9 mouse cellular contexts compared by ENCODE assay signal in the genomic region with DNA sequence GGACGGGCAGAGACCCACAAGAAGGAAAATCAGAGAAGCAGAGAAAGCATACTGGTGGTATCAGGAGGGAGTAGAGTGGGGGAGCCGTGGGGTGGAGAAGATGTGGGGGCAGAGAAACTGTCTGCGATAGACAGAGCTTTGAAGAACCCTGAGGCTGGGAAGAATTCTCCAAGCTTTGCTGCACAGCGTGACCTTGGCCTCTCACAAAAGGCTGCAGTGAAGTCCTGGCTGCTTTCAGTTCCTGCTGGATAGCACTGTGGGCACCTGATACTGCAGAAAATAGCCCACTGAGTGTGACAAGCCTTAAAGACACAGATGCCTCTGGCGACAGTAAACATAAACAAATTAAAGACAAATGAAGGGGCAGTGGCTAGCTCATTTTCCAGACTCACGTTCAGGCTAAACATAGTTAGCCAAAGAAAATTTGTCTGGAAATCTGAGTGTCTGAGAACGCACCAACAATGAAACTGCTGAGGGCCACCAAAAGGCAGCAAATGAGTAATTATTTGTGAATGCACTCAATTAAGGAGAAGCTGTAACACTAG.
DNase-seq lines count a peak whose midpoint lies in the region; ATAC-seq and TF ChIP-seq lines count a peak whose summit lies in the region.
"Had no signal": no experiment of that assay in that cellular context is flagged by ENCODE, and none has a peak within 500 bp of the region (broad histone marks: within the 10 kb centered on the region; RNA-seq: fewer than 3 reads in every experiment).

No protein-coding gene starts in this region.

- no peak for TF ChIP-seq CTCF in cortical plate, adult 2 months (IDR thresholded peaks at IDR 0.05; ENCODE audit: extremely low read depth, insufficient read depth, low read length)

- 0 out of 2 replicates have a peak overlapping the region, but pooled peaks have one; percentile 16 for H3K9ac ChIP-seq in midbrain, embryonic 11.5 days (ENCODE audit: low read length)

- peak overlapping the region; percentile 42; the same call in 1 of the 2 replicates for H3K27ac ChIP-seq in cortical plate, adult 2 months (ENCODE audit: insufficient read depth, low read length)
- peak overlapping the region; percentile 48; the same call in 1 of the 2 replicates for H3K27ac ChIP-seq in midbrain, embryonic 11.5 days (ENCODE audit: low read depth, low read length)

- H3K4me3 ChIP-seq in cortical plate, adult 2 months (ENCODE audit: insufficient read depth, low read length) = no peak overlapping the region
- no peak overlapping the region for H3K4me3 ChIP-seq in midbrain, embryonic 11.5 days (ENCODE audit: low read depth, low read length)

- no peaks in the 10 kb centered on the region for H3K9me3 ChIP-seq in midbrain, embryonic 11.5 days (ENCODE audit: control insufficient read depth, low read length)

- peaks cover 4% of the 10 kb centered on the region for H3K4me1 ChIP-seq in cortical plate, adult 2 months (ENCODE audit: control insufficient read depth, insufficient read depth, low read length)
- H3K4me1 ChIP-seq in midbrain, embryonic 11.5 days (ENCODE audit: control insufficient read depth, insufficient read depth, low read length) = peaks cover 18% of the 10 kb centered on the region

- ATAC-seq in cerebellum, adult (ENCODE audit: insufficient number of reproducible peaks, low FRiP score, low TSS enrichment) = no peak
- ATAC-seq in midbrain, embryonic 11.5 days (ENCODE audit: low FRiP score) = no peak

- WGBS in midbrain, embryonic 11.5 days = 49% methylated on average over 7 of the region's 7 CpGs

- H3K4me2 ChIP-seq in midbrain, embryonic 11.5 days = no peak overlapping the region

- H3K27me3 ChIP-seq in midbrain, embryonic 11.5 days (ENCODE audit: control insufficient read depth, insufficient read depth, low read length) = no peaks in the 10 kb centered on the region

- TF ChIP-seq POLR2A in cortical plate, adult 2 months (IDR thresholded peaks at IDR 0.05; ENCODE audit: extremely low read depth, insufficient read depth, low read length) = no peak

- H3K36me3 ChIP-seq in midbrain, embryonic 11.5 days (ENCODE audit: control insufficient read depth, insufficient read depth, low read length) = no peaks in the 10 kb centered on the region

- peak; percentile 11 for DNase-seq in cerebellum, postnatal 25 days
- DNase-seq in layer of hippocampus, adult 9-11 months = peak; percentile 42
- DNase-seq in layer of hippocampus, postnatal 10 days (ENCODE audit: low spot score in 2 of 2) = no peak
- DNase-seq in midbrain, embryonic 11.5 days (ENCODE audit: low spot score, missing footprints) = peak; percentile 82
- no peak for DNase-seq in urinary bladder, postnatal 14 days (ENCODE audit: low spot score)
- DNase-seq in cerebellum, adult 11 months = no peak
- DNase-seq: lung, adult 18-20 months had no signal

Comparison
In these comparisons a context has a peak if more than half of its experiments do, and no peak if none do; other contexts are left out.
1. DNase-seq: peak in cerebellum, postnatal 25 days (2 of 2), layer of hippocampus, adult 9-11 months (single experiment) and midbrain, embryonic 11.5 days (single experiment); none in layer of hippocampus, postnatal 10 days (0 of 2), urinary bladder, postnatal 14 days (single experiment) and cerebellum, adult 11 months (single experiment).